Mouse (Mus musculus) brain, embryonic 14.5 days (tissue): ENCODE results near the gene Il17f.

ENCODE experiments used
- CTCF ChIP-seq: fragments of 200-500 bp; IDR thresholded peaks from 2 replicates; pipeline ENCODE4 v1.5.1; 2012; ENCODE audit warnings: inconsistent platforms, mild to moderate bottlenecking, moderate library complexity, borderline replicate concordance; ENCODE audit not compliant: insufficient read depth, insufficient read length; ENCODE audit errors: extremely low read depth
- POLR2A ChIP-seq: fragments of 200-500 bp; IDR thresholded peaks from 2 replicates; pipeline ENCODE4 v1.6.1; 2012; ENCODE audit warnings: mild to moderate bottlenecking, inconsistent platforms, borderline replicate concordance; ENCODE audit not compliant: poor library complexity, insufficient read depth, insufficient read length, severe bottlenecking; ENCODE audit errors: extremely low read depth

- TF ChIP-seq CTCF = no peak
- TF ChIP-seq POLR2A = no peak
Measured at GRCm38 (mm10) chr1:20828061-20828460, 37.6 kb upstream of the Il17f start.
